ENCODE assay signal across 10 mouse cellular contexts in genomic region chr9:64078386-64078792, GRCm38 (mm10). TPM values are rescaled to one million over a fixed set of nuclear protein-coding genes. Genes with fewer than 3 reads are reported as not detected.
A peak's percentile ranks its signal among the peaks of the same experiment; 100 is the strongest.
DNase-seq lines count a peak whose midpoint lies in the region; ATAC-seq and TF ChIP-seq lines count a peak whose summit lies in the region.
"Had no signal": no experiment of that assay in that cellular context is flagged by ENCODE, and none has a peak within 500 bp of the region (broad histone marks: within the 10 kb centered on the region; RNA-seq: fewer than 3 reads in every experiment).

No protein-coding gene starts in this region.

- H3K27me3 ChIP-seq in megakaryocyte, embryonic 14.5 days (replicated peaks), result no peaks in the 10 kb centered on the region
- no peaks in the 10 kb centered on the region for H3K27me3 ChIP-seq in liver, embryonic 15.5 days
- H3K27me3 ChIP-seq in stomach, embryonic 16.5 days (ENCODE audit: control insufficient read depth, insufficient read depth, low read length), result no peaks in the 10 kb centered on the region
- H3K27me3 ChIP-seq in thymus, adult 2 months (ENCODE audit: control insufficient read depth, insufficient read depth, low read length), result no peaks in the 10 kb centered on the region

- no peak for ATAC-seq in megakaryocyte, adult 5-6 weeks (ENCODE audit: poor library complexity, severe bottlenecking)
- ATAC-seq in hematopoietic stem cell, adult 5-6 weeks (replicated peaks in 1 of 2; ENCODE audit: insufficient read depth in 1 of 2, low FRiP score in 2 of 2, low TSS enrichment in 1 of 2, low read depth in 1 of 2, poor library complexity in 2 of 2, severe bottlenecking in 2 of 2), result peak; percentile 72 to 86
- ATAC-seq in liver, embryonic 15.5 days (ENCODE audit: insufficient read depth), result peak; percentile 87
- peak; percentile 64; the same call in 1 of the 2 replicates for ATAC-seq in stomach, embryonic 16.5 days (ENCODE audit: insufficient read depth, low FRiP score)
- no peak for ATAC-seq in CD4-positive, CD25-positive, alpha-beta regulatory T cell, adult 4 months

- WGBS in liver, embryonic 15.5 days (ENCODE audit: insufficient replicate concordance), result 10% methylated on average over 7 of the region's 7 CpGs
- WGBS in stomach, embryonic 16.5 days, result 26% methylated on average over 7 of the region's 7 CpGs
- 35% methylated on average over 7 of the region's 7 CpGs for WGBS in thymus, adult 2 months

- H3K4me1 ChIP-seq in megakaryocyte, embryonic 14.5 days, result peaks cover 86% of the 10 kb centered on the region
- peaks cover 86% of the 10 kb centered on the region for H3K4me1 ChIP-seq in liver, embryonic 15.5 days (replicated peaks)
- H3K4me1 ChIP-seq in stomach, embryonic 16.5 days (ENCODE audit: control insufficient read depth, insufficient read depth, low read length), result 0 out of 2 replicates have a peak, but pooled peaks cover 5% of the 10 kb centered on the region
- no peaks in the 10 kb centered on the region for H3K4me1 ChIP-seq in thymus, adult 2 months (replicated peaks; ENCODE audit: control insufficient read depth, insufficient read depth, low read length)

- no peak for TF ChIP-seq POLR2A in thymus, adult 2 months (IDR thresholded peaks at IDR 0.05; ENCODE audit: control insufficient read depth, extremely low read depth, insufficient read depth, low read length, poor library complexity)

- H3K9me3 ChIP-seq in megakaryocyte, embryonic 14.5 days, result no peaks in the 10 kb centered on the region
- H3K9me3 ChIP-seq in liver, embryonic 15.5 days (replicated peaks), result no peaks in the 10 kb centered on the region
- no peaks in the 10 kb centered on the region for H3K9me3 ChIP-seq in stomach, embryonic 16.5 days (replicated peaks; ENCODE audit: control insufficient read depth, low read length)

- no peak for TF ChIP-seq CTCF in thymus, adult 2 months (IDR thresholded peaks at IDR 0.05; ENCODE audit: borderline replicate concordance, control insufficient read depth, extremely low read depth, insufficient read depth, low read length, poor library complexity)

- peak overlapping the region; percentile 42; the same call in 1 of the 2 replicates for H3K9ac ChIP-seq in liver, embryonic 15.5 days
- H3K9ac ChIP-seq in stomach, embryonic 16.5 days (ENCODE audit: low read length), result peak overlapping the region; percentile 62; the same call in 1 of the 2 replicates

- no peak for DNase-seq in layer of hippocampus, postnatal 14 days (ENCODE audit: low spot score in 2 of 2)
- no peak for DNase-seq in thymus, adult 2 months
- DNase-seq: layer of hippocampus, postnatal 36 days; midbrain, embryonic 14.5 days had no signal

- peak overlapping the region; percentile 82 for H3K4me3 ChIP-seq in megakaryocyte, embryonic 14.5 days (replicated peaks)
- H3K4me3 ChIP-seq in liver, embryonic 15.5 days (replicated peaks), result no peak overlapping the region
- no peak overlapping the region for H3K4me3 ChIP-seq in stomach, embryonic 16.5 days (replicated peaks; ENCODE audit: low read length)
- no peak overlapping the region for H3K4me3 ChIP-seq in thymus, adult 2 months (ENCODE audit: control insufficient read depth, insufficient read depth, low read length)

- peak overlapping the region; percentile 70 for H3K27ac ChIP-seq in liver, embryonic 15.5 days (replicated peaks)
- no peak overlapping the region for H3K27ac ChIP-seq in stomach, embryonic 16.5 days (ENCODE audit: low read length)
- no peak overlapping the region for H3K27ac ChIP-seq in thymus, adult 2 months (ENCODE audit: control insufficient read depth, insufficient read depth, low read length)

- no peaks in the 10 kb centered on the region for H3K36me3 ChIP-seq in megakaryocyte, embryonic 14.5 days (replicated peaks; ENCODE audit: low read length)
- H3K36me3 ChIP-seq in liver, embryonic 15.5 days (replicated peaks), result no peaks in the 10 kb centered on the region
- H3K36me3 ChIP-seq in stomach, embryonic 16.5 days (ENCODE audit: control insufficient read depth, insufficient read depth, low read length), result no peaks in the 10 kb centered on the region
- no peaks in the 10 kb centered on the region for H3K36me3 ChIP-seq in thymus, adult 2 months (ENCODE audit: control insufficient read depth, insufficient read depth, low read length)

- peak overlapping the region; percentile 53 for H3K4me2 ChIP-seq in liver, embryonic 15.5 days
- H3K4me2 ChIP-seq in stomach, embryonic 16.5 days (ENCODE audit: low read depth, low read length), result no peak overlapping the region

RNA-seq across cellular contexts. Expression of gene Lctl, which starts 38.6 kb away (rescaled TPM):
- polyA plus RNA-seq in megakaryocyte, embryonic 14.5 days (2012; ENCODE audit: insufficient read depth, low replicate concordance), result not detected in 2 replicates
- not detected in 2 replicates for total RNA-seq in megakaryocyte, adult 5-6 weeks (2015)
- not detected in 2 replicates for total RNA-seq in megakaryocyte, adult 5-6 weeks (2017)
- total RNA-seq in hematopoietic stem cell, adult 5-6 weeks (2017), result not detected in 2 replicates
- polyA plus RNA-seq in liver, embryonic 15.5 days (2015; fragmentation: Nextera tagmentation; extraction: Ambion mirVana), result not detected in 2 replicates
- polyA plus RNA-seq in stomach, embryonic 16.5 days (2015; fragmentation: Nextera tagmentation; extraction: Ambion mirVana), result 0.23 TPM in 1 of 2 replicates, not detected in the other
- not detected for total RNA-seq in layer of hippocampus, postnatal 14 days (2021)
- not detected for polyA plus RNA-seq in CD4-positive, CD25-positive, alpha-beta regulatory T cell, adult 4 months (2017; shearing (Covaris generic))
- 1.4 and 2.7 TPM in 2 replicates for polyA plus RNA-seq in thymus, adult 2 months (2012; rRNA removed)
- total RNA-seq: layer of hippocampus, postnatal 36 days had no signal
- polyA plus RNA-seq: midbrain, embryonic 14.5 days had no signal

RNA-seq across cellular contexts. Expression of gene Smad6, which starts 56.5 kb away (rescaled TPM):
- polyA plus RNA-seq in megakaryocyte, embryonic 14.5 days (2012; ENCODE audit: insufficient read depth, low replicate concordance), result 19.3 and 52.2 TPM in 2 replicates
- 0.52 and 0.96 TPM in 2 replicates for total RNA-seq in megakaryocyte, adult 5-6 weeks (2015)
- total RNA-seq in megakaryocyte, adult 5-6 weeks (2017), result 1.3 and 1.7 TPM in 2 replicates
- 2.6 and 3.9 TPM in 2 replicates for total RNA-seq in hematopoietic stem cell, adult 5-6 weeks (2017)
- 2.3 and 2.9 TPM in 2 replicates for polyA plus RNA-seq in liver, embryonic 15.5 days (2015; fragmentation: Nextera tagmentation; extraction: Ambion mirVana)
- 3.0 and 3.3 TPM in 2 replicates for polyA plus RNA-seq in stomach, embryonic 16.5 days (2015; fragmentation: Nextera tagmentation; extraction: Ambion mirVana)
- total RNA-seq in layer of hippocampus, postnatal 14 days (2021), result 1 to 10 TPM; 2.6 to 2.9 TPM
- under 1 TPM in 1 of 2 experiments, not detected in 1; 0.11 TPM for polyA plus RNA-seq in CD4-positive, CD25-positive, alpha-beta regulatory T cell, adult 4 months (2017; shearing (Covaris generic))
- 6.5 and 8.0 TPM in 2 replicates for polyA plus RNA-seq in thymus, adult 2 months (2012; rRNA removed)

Comparison
In these comparisons a context has a peak if more than half of its experiments do, and no peak if none do; other contexts are left out.
1. ATAC-seq: peak in hematopoietic stem cell, adult 5-6 weeks (2 of 2), liver, embryonic 15.5 days (single experiment) and stomach, embryonic 16.5 days (single experiment); none in megakaryocyte, adult 5-6 weeks (single experiment) and CD4-positive, CD25-positive, alpha-beta regulatory T cell, adult 4 months (single experiment).